Mouse (Mus musculus) erythroblast, embryonic 14.5 days (primary cell): Measurements from ENCODE around the gene Slc4a7. TPM values are rescaled to one million over a fixed set of nuclear protein-coding genes. Genes with fewer than 3 reads are reported as not detected.

Experiments used
- H3K27me3 ChIP-seq: 2 replicates; pipeline ENCODE4 v1.6.1; 2012; ENCODE audit warnings: inconsistent platforms; ENCODE audit not compliant: control insufficient read depth
- H3K36me3 ChIP-seq: 2 replicates; pipeline ENCODE4 v1.6.1; 2012; ENCODE audit warnings: mild to moderate bottlenecking, inconsistent platforms; ENCODE audit not compliant: control insufficient read depth
- H3K4me1 ChIP-seq: 2 replicates; pipeline ENCODE4 v1.6.1; 2012; ENCODE audit warnings: inconsistent platforms; ENCODE audit not compliant: control insufficient read depth
- H3K4me3 ChIP-seq: replicated peaks from 2 replicates; pipeline ENCODE3; 2012; ENCODE audit warnings: moderate library complexity, mild to moderate bottlenecking, inconsistent platforms
- H3K9me3 ChIP-seq: 2 replicates; pipeline ENCODE4 v1.6.1; 2012; ENCODE audit warnings: low read length, inconsistent platforms, mixed read lengths; ENCODE audit not compliant: control insufficient read depth
- GATA1 ChIP-seq: IDR thresholded peaks from 2 replicates; pipeline ENCODE4 v1.6.1; 2012; ENCODE audit warnings: low read length, inconsistent platforms, mixed read lengths
- TAL1 ChIP-seq: IDR thresholded peaks from 3 replicates; pipeline ENCODE4 v1.6.1; 2012; ENCODE audit warnings: low read length, inconsistent platforms, mixed read lengths
- polyA plus RNA-seq: library from polyadenylated mRNA; stranded (reverse); fragments of >175 nt; gene quantifications from 2 replicates; pipeline ENCODE4 v1.2.3, GENCODE M21; 2012

Gene Slc4a7
- polyA plus RNA-seq, 1 experiment, result 0.04 TPM

- TF ChIP-seq GATA1 (no peak), TAL1 (no peak)
- Histone ChIP-seq H3K4me3 (no peak overlapping the region), H3K36me3 (no peaks in the 10 kb centered on the region)
Observed at GRCm38 (mm10) chr14:14705126-14705525, 3.0 kb downstream of the Slc4a7 start.

GRCm38 (mm10) chr14:14706381-14706780 is 4.3 kb downstream of the Slc4a7 start:
- Histone ChIP-seq H3K27me3 (no peaks in the 10 kb centered on the region), H3K36me3 (peaks cover 2% of the 10 kb centered on the region), H3K4me1 (peaks cover 20% of the 10 kb centered on the region), H3K4me3 (no peak overlapping the region), H3K9me3 (no peaks in the 10 kb centered on the region)
- no peak for TF ChIP-seq TAL1
- TF ChIP-seq GATA1, result no peak

More at GRCm38 (mm10) chr14:14705126-14705525, 3.0 kb downstream of the Slc4a7 start:
- Histone ChIP-seq H3K4me1 (peaks cover 20% of the 10 kb centered on the region), H3K27me3 (no peaks in the 10 kb centered on the region), H3K9me3 (no peaks in the 10 kb centered on the region)

GRCm38 (mm10) chr14:14707061-14707460 is 5.0 kb downstream of the Slc4a7 start:
- H3K4me3 ChIP-seq, result no peak overlapping the region
- TF ChIP-seq TAL1 (no peak), GATA1 (no peak)
- peaks cover 2% of the 10 kb centered on the region for H3K36me3 ChIP-seq
- no peaks in the 10 kb centered on the region for H3K9me3 ChIP-seq
- no peaks in the 10 kb centered on the region for H3K27me3 ChIP-seq
- H3K4me1 ChIP-seq, result peaks cover 20% of the 10 kb centered on the region

GRCm38 (mm10) chr14:14709021-14709420 is 6.9 kb downstream of the Slc4a7 start:
- H3K4me3 ChIP-seq, result no peak overlapping the region
- H3K9me3 ChIP-seq, result no peaks in the 10 kb centered on the region
- H3K27me3 ChIP-seq, result no peaks in the 10 kb centered on the region
- TF ChIP-seq GATA1 (no peak), TAL1 (no peak)
- H3K4me1 ChIP-seq, result peaks cover 5% of the 10 kb centered on the region
- peaks cover 2% of the 10 kb centered on the region for H3K36me3 ChIP-seq

- Histone ChIP-seq H3K9me3 (no peaks in the 10 kb centered on the region), H3K4me3 (no peak overlapping the region), H3K4me1 (no peaks in the 10 kb centered on the region), H3K36me3 (peaks cover 2% of the 10 kb centered on the region), H3K27me3 (no peaks in the 10 kb centered on the region)
- TF ChIP-seq TAL1 (no peak), GATA1 (no peak)
Observed at GRCm38 (mm10) chr14:14714130-14714529, 12.1 kb downstream of the Slc4a7 start.

GRCm38 (mm10) chr14:14715794-14716193 is 13.7 kb downstream of the Slc4a7 start:
- Histone ChIP-seq H3K36me3 (no peaks in the 10 kb centered on the region), H3K27me3 (no peaks in the 10 kb centered on the region), H3K4me3 (no peak overlapping the region), H3K4me1 (no peaks in the 10 kb centered on the region), H3K9me3 (no peaks in the 10 kb centered on the region)
- TF ChIP-seq GATA1, result no peak
- no peak for TF ChIP-seq TAL1

GRCm38 (mm10) chr14:14716843-14717242 is 14.8 kb downstream of the Slc4a7 start:
- no peaks in the 10 kb centered on the region for H3K27me3 ChIP-seq
- no peak for TF ChIP-seq GATA1
- TF ChIP-seq TAL1, result no peak
- H3K9me3 ChIP-seq, result no peaks in the 10 kb centered on the region
- H3K36me3 ChIP-seq, result no peaks in the 10 kb centered on the region
- H3K4me3 ChIP-seq, result no peak overlapping the region
- H3K4me1 ChIP-seq, result no peaks in the 10 kb centered on the region

GRCm38 (mm10) chr14:14718556-14718955 is 16.5 kb downstream of the Slc4a7 start:
- no peak overlapping the region for H3K4me3 ChIP-seq
- no peaks in the 10 kb centered on the region for H3K36me3 ChIP-seq
- no peaks in the 10 kb centered on the region for H3K9me3 ChIP-seq
- H3K27me3 ChIP-seq, result no peaks in the 10 kb centered on the region
- H3K4me1 ChIP-seq, result no peaks in the 10 kb centered on the region
- no peak for TF ChIP-seq TAL1
- TF ChIP-seq GATA1, result no peak

- Histone ChIP-seq H3K9me3 (no peaks in the 10 kb centered on the region), H3K36me3 (peaks cover 3% of the 10 kb centered on the region), H3K27me3 (no peaks in the 10 kb centered on the region), H3K4me1 (no peaks in the 10 kb centered on the region), H3K4me3 (no peak overlapping the region)
- TF ChIP-seq GATA1, result no peak
- no peak for TF ChIP-seq TAL1
Observed at GRCm38 (mm10) chr14:14781169-14781568, 79.1 kb downstream of the Slc4a7 start.

GRCm38 (mm10) chr14:14784223-14784622 is 82.1 kb downstream of the Slc4a7 start:
- no peaks in the 10 kb centered on the region for H3K27me3 ChIP-seq
- H3K36me3 ChIP-seq, result peaks cover 10% of the 10 kb centered on the region
- TF ChIP-seq TAL1 (no peak), GATA1 (no peak)

GRCm38 (mm10) chr14:14786979-14787378 is 84.9 kb downstream of the Slc4a7 start:
- no peak for TF ChIP-seq TAL1
- no peak for TF ChIP-seq GATA1
- no peak overlapping the region for H3K4me3 ChIP-seq
- H3K4me1 ChIP-seq, result no peaks in the 10 kb centered on the region
- peaks cover 10% of the 10 kb centered on the region for H3K36me3 ChIP-seq
- no peaks in the 10 kb centered on the region for H3K9me3 ChIP-seq
- no peaks in the 10 kb centered on the region for H3K27me3 ChIP-seq

More at GRCm38 (mm10) chr14:14784223-14784622, 82.1 kb downstream of the Slc4a7 start:
- Histone ChIP-seq H3K4me1 (no peaks in the 10 kb centered on the region), H3K4me3 (no peak overlapping the region), H3K9me3 (no peaks in the 10 kb centered on the region)
